Mouse (Mus musculus) neural tube, embryonic 14.5 days (tissue): ENCODE measurements at regions not wholly inside any gene's neighbourhood (a gene's known extent, or its start where the extent isn't known, plus 50 kb on each side); places are given as distances from the start of the nearest gene placed in this dataset.

ENCODE experiments used
- ATAC-seq: fragments of 200-750 bp; cut with Nextera tagmentation; 2 replicates; pipeline ENCODE4 v1.8.0; 2017; ENCODE audit warnings: low read depth, mild to moderate bottlenecking, moderate TSS enrichment, moderate library complexity
- H3K27ac ChIP-seq: fragments of 300-500 bp; sonication (generic); 2 replicates; pipeline ENCODE4 v1.5.1; 2014; ENCODE audit warnings: low read depth, mild to moderate bottlenecking, control low read depth, low read length, moderate library complexity, mixed read lengths
- H3K27me3 ChIP-seq: fragments of 300-500 bp; sonication (generic); 2 replicates; pipeline ENCODE4 v1.6.1; 2014; ENCODE audit warnings: low read length; ENCODE audit not compliant: control insufficient read depth, insufficient read depth
- H3K36me3 ChIP-seq: fragments of 300-500 bp; sonication (generic); 2 replicates; pipeline ENCODE4 v1.6.1; 2014; ENCODE audit warnings: low read length, mixed read lengths; ENCODE audit not compliant: control insufficient read depth, insufficient read depth
- H3K4me1 ChIP-seq: fragments of 300-500 bp; sonication (generic); 2 replicates; pipeline ENCODE4 v1.6.1; 2014; ENCODE audit warnings: low read length; ENCODE audit not compliant: control insufficient read depth, insufficient read depth
- H3K4me2 ChIP-seq: fragments of 300-500 bp; sonication (generic); 2 replicates; pipeline ENCODE4 v1.6.1; 2014; ENCODE audit warnings: mild to moderate bottlenecking, low read depth, low read length, control low read depth
- H3K4me3 ChIP-seq: fragments of 300-500 bp; sonication (generic); 2 replicates; pipeline ENCODE4 v1.5.1; 2014; ENCODE audit warnings: low read depth, low read length, control low read depth, mixed read lengths
- H3K9ac ChIP-seq: fragments of 300-500 bp; sonication (generic); replicated peaks from 2 replicates; pipeline ENCODE4 v1.6.1; 2014; ENCODE audit warnings: low read depth, mild to moderate bottlenecking, control low read depth, low read length, mixed read lengths
- H3K9me3 ChIP-seq: fragments of 300-500 bp; sonication (generic); 2 replicates; pipeline ENCODE4 v1.6.1; 2016; ENCODE audit warnings: low read length; ENCODE audit not compliant: control insufficient read depth
- WGBS: fragments of 180-500 bp; shearing (Covaris S2); extraction: QIAGEN DNeasy Blood & Tissue Kit; methylation state at CpG from one replicate; pipeline ENCODE4 v1.1.7; 2014; 5-methylcytosine and 5-hydroxymethylcytosine counted together

DNA sequence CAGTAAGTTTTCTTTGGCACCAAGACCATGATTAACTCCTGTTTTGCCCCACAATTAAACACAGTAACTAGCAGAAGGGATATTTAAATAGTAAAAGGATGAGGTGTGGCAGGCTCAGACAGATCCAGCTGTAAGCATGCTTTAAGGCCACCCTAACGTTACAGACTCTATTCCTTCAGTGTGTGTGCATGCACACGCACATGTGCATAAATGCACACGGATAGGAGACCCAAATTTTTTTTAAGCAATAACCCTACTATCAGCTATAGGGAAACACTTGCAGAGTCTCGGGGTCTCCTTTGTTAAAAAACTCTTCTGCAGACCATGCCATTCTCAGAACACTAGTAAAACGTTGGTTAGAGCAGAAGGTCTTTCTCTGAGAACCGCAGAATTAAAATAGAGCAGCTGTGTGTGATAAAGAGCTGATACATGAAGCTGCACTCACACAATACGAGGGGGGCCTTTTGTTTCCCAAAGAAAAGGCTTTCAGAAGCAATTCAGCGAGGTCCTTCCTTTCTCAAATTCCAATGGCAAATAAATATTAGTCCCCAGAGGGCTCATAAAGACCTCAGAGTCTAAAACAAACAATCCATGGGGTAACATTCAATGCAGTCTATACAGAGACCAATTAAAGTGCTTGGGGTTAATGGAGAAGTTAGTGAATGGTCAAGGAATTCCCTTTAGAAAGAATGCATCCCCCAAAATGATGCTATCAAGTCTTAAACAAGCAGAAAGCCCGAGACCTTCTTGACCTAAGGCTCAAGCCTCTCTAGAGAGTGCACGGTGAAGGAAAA lies 300.3 kb upstream of the Cd180 start:
- 8% methylated on average over 10 of the region's 10 CpGs for WGBS
- Histone ChIP-seq H3K36me3 (no peaks in the 10 kb centered on the region), H3K4me2 (no peak overlapping the region), H3K27ac (no peak overlapping the region), H3K4me1 (no peaks in the 10 kb centered on the region; the same call in 1 of the 2 replicates), H3K4me3 (no peak overlapping the region), H3K27me3 (no peaks in the 10 kb centered on the region), H3K9me3 (no peaks in the 10 kb centered on the region), H3K9ac (no peak overlapping the region)
- ATAC-seq: no peak

GRCm38 (mm10) chr13:102393662-102393970 lies 299.7 kb upstream of the Cd180 start:
- no peak overlapping the region for H3K4me2 ChIP-seq
- no peak for ATAC-seq
- WGBS: 20% methylated on average over 2 of the region's 2 CpGs
- no peaks in the 10 kb centered on the region for H3K36me3 ChIP-seq
- no peak overlapping the region for H3K4me3 ChIP-seq
- no peaks in the 10 kb centered on the region; the same call in 1 of the 2 replicates for H3K4me1 ChIP-seq
- no peak overlapping the region for H3K27ac ChIP-seq
- no peaks in the 10 kb centered on the region for H3K9me3 ChIP-seq
- H3K27me3 ChIP-seq: no peaks in the 10 kb centered on the region
- H3K9ac ChIP-seq: no peak overlapping the region

- no peaks in the 10 kb centered on the region for H3K9me3 ChIP-seq
- WGBS: 55% methylated on average over 3 of the region's 3 CpGs
- H3K4me3 ChIP-seq: no peak overlapping the region
- no peaks in the 10 kb centered on the region; the same call in 1 of the 2 replicates for H3K4me1 ChIP-seq
- no peaks in the 10 kb centered on the region for H3K27me3 ChIP-seq
- H3K27ac ChIP-seq: no peak overlapping the region
- no peak for ATAC-seq
- H3K4me2 ChIP-seq: no peak overlapping the region
- no peak overlapping the region for H3K9ac ChIP-seq
- H3K36me3 ChIP-seq: no peaks in the 10 kb centered on the region
Observed at GRCm38 (mm10) chr13:102394057-102394456, 299.3 kb upstream of the Cd180 start.

DNA sequence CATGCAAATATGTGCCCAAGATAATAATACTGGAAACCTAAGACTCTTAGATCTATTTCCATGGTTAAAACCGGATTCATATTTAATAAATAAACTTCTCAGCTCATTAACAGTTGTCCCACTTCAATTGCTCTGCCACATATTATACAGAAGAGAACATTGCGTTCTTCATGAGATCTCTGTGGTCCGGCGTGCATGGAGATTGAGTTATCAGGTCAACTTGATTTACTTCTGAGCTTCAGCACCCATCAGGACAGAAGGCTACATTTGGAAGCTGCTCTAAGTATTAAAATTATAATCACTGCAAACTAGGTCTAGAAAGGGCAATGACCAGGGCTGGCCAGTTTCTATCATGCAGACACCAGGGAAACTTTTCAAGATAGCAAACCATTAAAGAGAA lies 295.9 kb upstream of the Cd180 start:
- Histone ChIP-seq H3K27me3 (no peaks in the 10 kb centered on the region), H3K27ac (no peak overlapping the region), H3K9me3 (no peaks in the 10 kb centered on the region), H3K4me3 (no peak overlapping the region), H3K36me3 (no peaks in the 10 kb centered on the region), H3K4me1 (no peaks in the 10 kb centered on the region; the same call in 1 of the 2 replicates), H3K4me2 (no peak overlapping the region), H3K9ac (no peak overlapping the region)
- 97% methylated on average over 4 of the region's 4 CpGs for WGBS
- no peak for ATAC-seq

DNA sequence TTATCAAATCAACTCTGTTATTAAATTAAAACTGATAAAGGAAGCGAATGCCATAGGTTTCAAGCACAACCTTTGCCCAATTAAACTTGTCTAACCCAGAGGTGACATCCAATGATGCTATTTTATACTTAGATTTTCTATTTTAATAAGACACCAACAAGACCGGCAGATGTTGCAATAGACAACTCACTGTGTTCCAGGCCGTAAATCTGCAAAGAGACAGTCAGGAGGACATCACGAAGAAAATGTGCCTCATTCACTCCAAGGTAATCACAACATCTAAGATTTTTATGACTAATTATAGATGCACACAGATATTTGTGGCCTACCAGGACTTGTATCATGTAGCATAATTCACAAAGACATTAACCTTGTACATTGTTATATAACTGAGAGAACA lies 281.5 kb upstream of the Cd180 start:
- 64% methylated on average over 4 of the region's 4 CpGs for WGBS
- no peak overlapping the region for H3K4me2 ChIP-seq
- no peaks in the 10 kb centered on the region for H3K27me3 ChIP-seq
- no peaks in the 10 kb centered on the region for H3K36me3 ChIP-seq
- H3K4me1 ChIP-seq: no peaks in the 10 kb centered on the region
- no peak for ATAC-seq
- H3K9ac ChIP-seq: no peak overlapping the region
- no peak overlapping the region for H3K27ac ChIP-seq
- H3K9me3 ChIP-seq: no peaks in the 10 kb centered on the region
- H3K4me3 ChIP-seq: no peak overlapping the region

GRCm38 (mm10) chr13:102434372-102434954 lies 258.9 kb upstream of the Cd180 start:
- Histone ChIP-seq H3K4me3 (no peak overlapping the region), H3K27me3 (no peaks in the 10 kb centered on the region), H3K9me3 (no peaks in the 10 kb centered on the region), H3K4me2 (no peak overlapping the region), H3K9ac (no peak overlapping the region), H3K36me3 (no peaks in the 10 kb centered on the region), H3K4me1 (no peaks in the 10 kb centered on the region), H3K27ac (no peak overlapping the region)
- ATAC-seq: no peak
- WGBS: 55% methylated on average over 3 of the region's 3 CpGs

- 82% methylated on average over 2 of the region's 2 CpGs for WGBS
- H3K27ac ChIP-seq: no peak overlapping the region
- no peak overlapping the region for H3K4me2 ChIP-seq
- H3K9me3 ChIP-seq: no peaks in the 10 kb centered on the region
- no peak overlapping the region for H3K4me3 ChIP-seq
- H3K27me3 ChIP-seq: no peaks in the 10 kb centered on the region
- no peaks in the 10 kb centered on the region for H3K36me3 ChIP-seq
- no peak for ATAC-seq
- no peaks in the 10 kb centered on the region for H3K4me1 ChIP-seq
- H3K9ac ChIP-seq: no peak overlapping the region
Observed at GRCm38 (mm10) chr13:102442676-102443075, 250.7 kb upstream of the Cd180 start.

DNA sequence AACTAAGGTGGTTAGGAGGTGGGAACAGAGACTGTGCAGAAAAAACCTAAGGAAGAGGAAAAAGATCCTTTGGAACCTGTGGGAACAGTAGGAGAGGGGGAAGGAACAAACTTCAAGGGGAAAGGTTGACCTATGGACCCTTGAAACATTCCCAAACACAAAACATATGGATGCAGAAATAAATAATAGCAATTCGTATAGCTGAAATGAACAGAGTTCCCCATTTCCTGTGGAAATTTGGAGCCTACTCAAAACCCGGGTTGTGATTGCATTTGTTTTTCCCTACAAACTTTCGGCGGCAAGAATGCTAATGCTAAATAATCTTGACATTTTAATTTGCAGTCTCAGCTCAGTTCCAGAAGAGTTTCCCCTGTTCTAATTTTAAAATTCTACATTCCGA lies 246.0 kb upstream of the Cd180 start:
- no peak overlapping the region for H3K4me2 ChIP-seq
- H3K4me3 ChIP-seq: no peak overlapping the region
- no peaks in the 10 kb centered on the region for H3K4me1 ChIP-seq
- H3K36me3 ChIP-seq: no peaks in the 10 kb centered on the region
- H3K9ac ChIP-seq: no peak overlapping the region
- H3K9me3 ChIP-seq: no peaks in the 10 kb centered on the region
- H3K27me3 ChIP-seq: no peaks in the 10 kb centered on the region
- H3K27ac ChIP-seq: no peak overlapping the region
- ATAC-seq: no peak
- 84% methylated on average over 5 of the region's 5 CpGs for WGBS

- no peaks in the 10 kb centered on the region for H3K4me1 ChIP-seq
- no peak for ATAC-seq
- no peak overlapping the region; the same call in 1 of the 2 replicates for H3K4me2 ChIP-seq
- H3K36me3 ChIP-seq: no peaks in the 10 kb centered on the region
- H3K4me3 ChIP-seq: no peak overlapping the region
- H3K9ac ChIP-seq: no peak overlapping the region
- no peaks in the 10 kb centered on the region for H3K27me3 ChIP-seq
- no peaks in the 10 kb centered on the region for H3K9me3 ChIP-seq
- 9% methylated on average over 8 of the region's 8 CpGs for WGBS
- no peak overlapping the region for H3K27ac ChIP-seq
Observed at GRCm38 (mm10) chr13:102449416-102450121, 243.8 kb upstream of the Cd180 start.
